Mouse (Mus musculus): ENCODE data around the gene Rgs18.
A peak's percentile ranks its signal among the peaks of the same experiment; 100 is the strongest.

DNA sequence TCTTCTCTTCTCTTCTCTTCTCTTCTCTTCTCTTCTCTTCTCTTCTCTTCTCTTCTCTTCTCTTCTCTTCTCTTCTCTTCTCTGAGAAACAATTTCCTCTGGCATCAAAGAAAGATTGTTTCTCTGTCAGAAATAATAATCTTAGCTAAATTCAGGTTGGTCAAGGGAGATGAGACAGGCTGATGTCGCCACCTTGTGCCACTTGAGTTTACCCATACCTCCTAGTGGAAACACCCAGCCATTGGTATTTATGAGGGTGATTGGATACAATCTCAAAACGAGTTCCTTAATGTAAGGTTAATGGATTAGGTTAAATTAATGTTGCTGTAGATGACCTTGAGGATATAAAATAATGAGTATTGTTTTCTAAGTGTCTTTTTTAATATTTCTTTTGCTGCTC, 70.9 kb downstream of the Rgs18 start:
- TF ChIP-seq CTCF (IDR thresholded peaks at IDR 0.05; ENCODE audit: extremely low read depth, insufficient read depth, low read length) = 0 out of 2 replicates have a peak, but pooled peaks have one; percentile 9
- TF ChIP-seq POLR2A (IDR thresholded peaks at IDR 0.05; ENCODE audit: extremely low read depth, insufficient read depth, low read length) = no peak

Measured in cortical plate, adult 2 months (tissue).